Mouse (Mus musculus) thymus, postnatal 10 days (tissue): ENCODE measurements around the gene 9430038I01Rik.
"Not testable (repeated sequence)": the region's sequence is repeated elsewhere in the genome, so short reads cannot be mapped to it uniquely, and the experiment has no call there.

ENCODE experiments used
- DNase-seq, 2 experiments: peaks; one replicate each; pipeline ENCODE4 v3.0.0; 2021; ENCODE audit warnings: low spot score in 2 of 2

9430038I01Rik gene

GRCm38 (mm10) chr7:137410337-137411197 lies at the start of gene 9430038I01Rik:
9430038I01Rik (minus strand) TSS chr7:137410762.
- peak; percentile 91 to 96 for DNase-seq

- no peak for DNase-seq
Measured at GRCm38 (mm10) chr7:137445321-137445720, 34.8 kb upstream of the 9430038I01Rik start.

- no peak for DNase-seq
Measured at GRCm38 (mm10) chr7:137442951-137443350, 32.4 kb upstream of the 9430038I01Rik start.

- DNase-seq: not testable (repeated sequence)
Measured at GRCm38 (mm10) chr7:137438962-137439361, 28.4 kb upstream of the 9430038I01Rik start.

DNA sequence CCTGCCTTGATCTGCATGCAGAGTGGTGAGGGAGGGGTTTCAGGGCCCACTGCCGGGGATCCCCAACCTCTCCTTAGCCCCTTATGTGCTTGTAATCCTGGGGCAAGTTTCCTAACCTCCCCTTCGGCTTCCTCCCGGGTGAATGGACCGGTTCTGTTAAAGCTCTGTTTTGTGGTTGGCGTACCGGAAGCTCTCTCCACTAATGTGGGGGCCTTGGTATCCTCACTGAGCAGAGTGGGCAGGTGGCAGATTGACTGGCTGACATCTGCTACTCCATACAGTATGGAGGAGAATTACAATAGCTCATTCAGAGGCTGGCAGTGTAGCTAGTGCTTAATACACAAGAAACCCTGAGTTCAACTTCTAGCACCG lies 27.6 kb upstream of the 9430038I01Rik start:
- peak; percentile 30 to 35 for DNase-seq

GRCm38 (mm10) chr7:137437440-137438178 lies 27.0 kb upstream of the 9430038I01Rik start, which contains the start of gene Glrx3:
Glrx3 (plus strand) TSS chr7:137437614.
- DNase-seq: peak; percentile 91 to 92

- no peak for DNase-seq
Measured at GRCm38 (mm10) chr7:137436901-137437300, 26.3 kb upstream of the 9430038I01Rik start.

DNA sequence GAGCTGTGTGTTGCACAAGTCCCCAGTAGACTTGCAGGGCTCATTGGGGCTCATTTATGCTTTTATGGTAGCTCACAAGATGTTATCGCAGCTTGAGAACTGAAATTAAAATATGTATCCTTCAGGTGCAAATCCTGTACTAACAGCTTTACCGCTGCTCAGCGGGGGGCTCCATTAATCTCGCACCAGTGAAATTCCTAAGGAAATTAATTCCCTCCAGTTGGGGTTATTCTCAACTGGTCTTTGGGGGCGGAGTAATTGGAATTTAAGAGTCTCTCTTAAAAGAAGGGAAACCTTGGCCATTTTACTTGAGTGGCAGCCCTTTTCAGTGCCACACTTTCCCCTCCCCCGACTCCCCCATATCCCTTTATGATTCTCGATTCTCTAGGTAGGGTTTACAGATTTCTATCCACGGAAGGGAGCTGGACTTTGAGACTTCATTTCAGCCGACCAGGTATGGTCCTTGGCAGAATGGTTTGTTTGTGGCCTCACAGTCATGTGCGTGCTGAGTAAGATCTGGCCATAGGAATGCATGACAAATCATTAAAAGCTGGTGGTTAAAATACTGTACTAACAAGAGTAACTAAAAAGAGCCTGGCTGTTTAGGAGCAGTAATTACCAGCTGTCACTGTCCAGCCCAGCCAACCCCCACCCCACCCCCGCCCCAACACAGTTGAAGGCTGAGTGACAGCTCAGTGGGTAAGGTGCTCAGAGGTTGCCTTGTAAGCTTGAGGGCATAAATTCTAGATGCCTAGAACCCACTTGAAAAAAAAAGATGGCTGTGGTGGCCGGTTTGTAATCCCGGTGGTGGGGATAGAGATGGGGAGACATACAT lies 21.4 kb upstream of the 9430038I01Rik start:
- DNase-seq: no peak

DNA sequence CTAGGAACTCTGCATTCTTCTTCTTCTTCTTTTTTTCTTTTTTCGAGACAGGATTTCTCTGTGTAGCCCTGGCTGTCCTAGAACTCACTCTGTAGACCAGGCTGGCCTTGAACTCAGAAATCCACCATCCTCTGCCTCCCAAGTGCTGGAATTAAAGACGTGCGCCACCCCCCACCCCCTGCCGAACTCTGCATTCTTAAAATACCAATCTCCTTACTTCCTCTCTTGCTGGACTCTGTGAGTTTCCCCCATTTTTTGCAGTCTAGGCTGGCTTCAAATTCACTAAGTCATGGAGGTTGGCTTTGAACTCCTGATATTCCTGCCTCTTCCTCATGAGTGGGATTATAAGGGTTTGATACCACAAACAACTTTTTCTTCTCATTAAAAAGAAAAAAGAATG lies 16.1 kb upstream of the 9430038I01Rik start:
- DNase-seq: no peak

DNA sequence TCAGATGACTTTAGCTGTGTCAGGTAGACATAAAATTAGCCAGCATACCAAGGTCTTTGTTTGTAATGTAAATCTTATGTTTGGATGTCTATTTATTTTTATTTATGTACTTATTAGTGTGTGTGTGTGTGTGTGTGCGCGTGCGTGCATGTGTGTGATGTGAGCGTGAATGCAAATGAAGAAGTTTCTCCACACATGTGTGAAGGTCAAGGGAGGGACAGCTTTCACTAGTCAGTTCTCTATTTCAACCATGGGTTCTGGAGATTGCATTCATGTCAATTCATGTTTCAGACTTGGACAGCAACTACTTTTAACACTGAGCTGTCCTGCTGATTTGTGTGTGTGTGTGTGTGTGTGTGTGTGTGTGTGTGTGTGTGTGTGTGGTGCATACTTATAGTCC lies 10.7 kb upstream of the 9430038I01Rik start:
- no peak for DNase-seq

DNA sequence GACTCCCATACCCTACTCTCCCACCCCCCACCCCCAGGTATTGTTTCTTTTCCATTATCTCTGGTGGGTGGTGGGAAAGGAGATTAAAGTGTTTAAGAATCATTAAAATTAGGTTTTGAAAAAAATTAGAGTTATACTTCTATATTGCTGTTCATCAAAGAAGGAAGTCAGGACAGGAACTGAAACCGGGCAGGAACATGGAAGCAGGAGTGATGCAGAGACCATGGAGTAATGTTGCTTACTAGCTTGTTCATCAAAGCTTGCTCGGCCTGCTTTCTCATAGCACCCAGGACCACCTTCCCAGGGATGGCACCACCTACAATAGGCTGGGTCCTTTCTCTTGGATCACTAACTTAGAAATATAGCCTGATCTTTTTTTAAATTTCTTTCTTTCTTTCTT lies 10.0 kb upstream of the 9430038I01Rik start:
- DNase-seq: no peak

DNA sequence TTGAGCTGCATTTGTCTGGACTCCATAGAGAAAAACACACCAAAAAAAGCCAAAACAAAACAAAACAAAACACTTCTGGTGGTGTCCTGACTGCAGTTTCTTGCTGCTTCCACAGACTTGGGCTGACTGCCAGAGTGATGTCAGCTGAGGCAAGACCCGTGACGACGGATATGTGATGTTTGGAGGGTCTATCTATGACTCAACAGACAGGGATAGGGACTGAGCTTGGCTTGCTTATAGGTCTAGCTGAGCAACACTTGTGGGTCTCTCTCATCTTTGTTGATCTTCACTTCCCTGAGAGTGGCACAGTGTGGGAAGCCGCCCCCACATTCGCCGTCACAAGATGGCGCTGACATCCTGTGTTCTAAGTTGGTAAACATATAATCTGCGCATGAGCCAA lies 4.1 kb upstream of the 9430038I01Rik start:
- no peak for DNase-seq

DNA sequence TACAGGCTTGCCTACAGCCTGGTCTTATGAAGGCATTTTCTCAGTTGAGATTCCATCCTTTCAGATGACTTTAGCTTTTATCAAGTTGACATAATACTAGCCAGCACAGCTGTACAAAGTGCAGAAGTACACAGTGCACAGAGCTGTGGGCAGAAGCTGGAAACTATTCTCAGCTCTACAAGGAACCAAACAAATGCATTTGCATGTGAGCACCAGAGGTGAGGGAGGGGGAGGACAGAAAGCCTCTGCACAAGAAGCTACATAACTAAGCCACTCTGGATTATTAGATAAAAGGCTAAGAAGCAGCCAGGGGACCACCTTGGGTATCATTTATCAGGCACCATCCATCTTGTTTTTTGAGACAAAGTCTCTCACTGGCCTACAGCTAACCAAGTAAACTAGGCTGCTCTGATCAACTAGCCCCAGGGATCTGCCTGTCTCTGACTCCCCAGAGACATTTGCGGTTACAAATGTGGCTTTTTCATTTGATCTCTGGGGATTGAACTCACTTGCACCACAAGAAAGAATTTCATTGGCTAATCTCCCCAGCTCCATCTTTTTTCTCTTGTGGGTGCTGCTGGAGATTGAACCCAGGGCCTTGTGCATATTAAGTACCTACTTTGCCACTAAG lies 3.0 kb downstream of the 9430038I01Rik start:
- DNase-seq: no peak

DNA sequence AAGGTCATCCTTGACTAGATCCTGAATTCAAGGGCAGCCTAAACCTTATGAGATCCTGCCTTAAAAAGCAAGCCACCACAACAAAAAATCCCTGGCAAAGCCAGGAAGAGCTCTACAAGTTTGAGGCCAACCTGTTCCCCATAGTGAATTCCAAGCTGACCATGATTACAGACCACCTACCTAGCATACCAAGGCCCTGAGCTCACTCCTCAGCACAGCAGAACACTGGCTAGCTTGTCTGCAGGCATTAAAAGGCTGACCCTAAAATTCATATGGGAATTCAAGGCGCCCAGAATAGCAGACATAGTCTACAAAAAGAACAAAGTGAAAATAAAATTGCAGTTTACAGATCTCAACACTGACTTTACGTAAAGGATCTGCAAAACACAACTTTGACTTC lies 6.4 kb downstream of the 9430038I01Rik start:
- DNase-seq: no peak

DNA sequence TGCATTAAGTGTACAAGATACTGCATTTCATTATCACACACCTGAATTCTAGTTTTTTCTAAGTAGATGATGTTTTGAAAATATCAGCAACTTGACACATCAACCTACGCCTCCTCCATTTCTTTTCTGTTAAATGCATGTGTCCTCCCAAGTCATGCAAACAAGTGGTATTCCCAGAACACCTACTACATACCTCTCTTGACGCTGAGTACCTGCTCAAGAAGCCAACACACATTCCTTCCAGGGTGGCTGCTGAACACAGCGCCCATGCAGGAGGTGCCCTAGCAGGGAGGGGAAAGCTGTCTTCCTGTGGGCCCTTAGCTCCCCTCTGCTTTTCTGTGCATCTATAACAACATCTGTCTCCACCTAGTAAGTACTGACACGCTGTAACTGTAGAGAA lies 11.6 kb downstream of the 9430038I01Rik start:
- no peak for DNase-seq

DNA sequence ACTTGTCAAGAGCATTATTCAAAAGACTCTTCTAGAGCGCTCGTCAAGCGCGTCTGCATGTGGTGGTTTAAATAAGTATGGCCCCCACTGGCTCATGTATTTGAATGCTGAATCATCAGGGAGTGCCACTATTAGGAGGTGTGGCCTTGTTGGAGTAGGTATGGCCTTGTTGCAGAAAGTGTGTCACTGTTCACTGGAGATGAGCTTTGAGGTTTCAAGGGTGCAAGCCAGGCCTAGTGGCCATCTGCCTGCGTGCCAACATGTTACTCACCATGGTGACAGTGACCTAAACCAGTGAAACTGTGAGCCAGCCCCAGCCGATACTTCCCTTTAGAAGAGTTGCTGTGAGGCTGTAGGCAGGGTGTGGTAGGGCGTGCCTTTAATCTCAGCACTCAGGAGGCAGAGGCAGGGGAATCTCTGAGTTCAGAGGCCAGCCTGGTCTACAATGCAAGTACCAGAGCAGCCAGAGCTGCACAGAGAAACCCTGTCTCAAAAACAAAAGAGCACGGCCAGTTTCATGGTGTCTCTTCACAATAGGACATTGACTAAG lies 13.1 kb downstream of the 9430038I01Rik start:
- no peak for DNase-seq

DNA sequence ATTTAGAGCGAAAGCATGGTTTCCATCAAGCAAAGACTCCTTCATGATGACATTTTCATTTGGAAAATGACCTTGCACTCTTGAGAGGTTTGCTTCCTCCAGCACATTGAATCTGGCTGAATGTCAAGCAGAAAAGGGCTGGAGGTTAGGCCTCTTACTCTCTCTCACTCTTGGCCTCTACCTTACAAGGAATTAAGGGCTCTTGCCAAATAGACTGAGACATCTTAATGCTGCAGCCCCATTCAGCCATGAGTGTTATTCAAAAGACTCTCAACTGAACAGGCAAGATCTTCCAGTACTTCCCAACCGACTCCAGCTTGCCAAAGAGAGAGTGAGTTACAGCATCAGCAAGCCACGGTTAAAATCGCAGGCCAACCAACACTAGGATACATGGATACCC lies 15.1 kb downstream of the 9430038I01Rik start:
- no peak for DNase-seq

DNA sequence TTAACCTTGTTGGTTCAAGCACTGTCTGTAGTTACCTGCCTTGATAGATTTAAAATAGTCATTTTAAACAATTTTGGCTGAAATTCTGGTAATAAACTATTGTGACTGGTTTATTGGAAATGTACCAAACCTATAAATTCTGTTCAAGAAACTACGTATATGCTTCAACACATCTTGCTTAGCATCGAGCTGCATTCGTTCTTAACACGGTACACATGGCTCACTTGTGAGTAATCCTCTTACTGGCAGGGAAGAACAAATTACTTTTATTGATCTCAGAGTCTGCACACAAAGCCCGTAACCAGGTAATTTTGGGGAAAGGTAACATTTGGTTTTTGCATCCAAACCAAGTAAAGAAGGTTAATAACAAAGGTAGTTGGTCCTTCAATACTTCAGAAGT lies 22.7 kb downstream of the 9430038I01Rik start:
- DNase-seq: no peak

- DNase-seq: no peak
Measured at GRCm38 (mm10) chr7:137374996-137375395, 35.6 kb downstream of the 9430038I01Rik start.

DNA sequence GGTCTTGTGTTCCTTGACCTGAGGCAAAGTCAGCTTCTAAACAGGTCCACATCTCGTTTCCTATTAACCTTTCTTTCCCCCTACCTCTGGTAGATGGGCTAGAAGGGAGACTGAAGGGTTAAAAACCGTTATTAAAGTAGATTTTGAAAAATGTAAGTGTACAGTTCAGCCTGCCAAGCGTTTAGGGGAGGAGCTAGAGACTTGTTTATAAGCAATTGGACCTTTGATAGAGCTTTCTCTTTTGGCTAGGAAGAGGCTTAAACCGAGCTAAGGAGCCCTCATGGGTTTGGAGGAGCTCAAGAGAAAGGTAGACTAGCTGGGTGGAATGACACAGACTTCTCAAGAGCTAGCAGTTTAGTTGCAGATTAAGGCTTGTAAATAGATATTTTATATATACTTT lies 38.8 kb downstream of the 9430038I01Rik start:
- DNase-seq: no peak

DNA sequence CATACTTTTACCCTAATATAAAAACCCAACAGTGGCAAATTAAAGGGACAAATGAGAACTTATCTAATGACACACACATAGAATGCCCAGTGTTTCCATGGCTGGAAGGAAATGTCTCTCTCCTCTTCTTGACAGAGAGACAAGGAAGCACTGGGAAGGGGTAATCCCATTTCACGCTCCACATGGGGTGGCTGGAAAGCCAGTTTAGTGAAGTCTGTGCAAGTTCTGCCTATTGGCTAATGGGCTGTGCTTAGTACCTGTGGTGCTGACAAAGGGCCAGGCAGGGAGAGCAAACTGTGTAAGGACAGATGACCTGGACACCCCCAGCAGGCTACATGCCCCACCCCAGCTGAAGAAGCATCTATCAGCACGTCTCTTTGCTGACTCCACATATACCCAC lies 40.4 kb downstream of the 9430038I01Rik start:
- no peak for DNase-seq
